Mouse (Mus musculus): Measurements from ENCODE around the gene H2afx.

DNA sequence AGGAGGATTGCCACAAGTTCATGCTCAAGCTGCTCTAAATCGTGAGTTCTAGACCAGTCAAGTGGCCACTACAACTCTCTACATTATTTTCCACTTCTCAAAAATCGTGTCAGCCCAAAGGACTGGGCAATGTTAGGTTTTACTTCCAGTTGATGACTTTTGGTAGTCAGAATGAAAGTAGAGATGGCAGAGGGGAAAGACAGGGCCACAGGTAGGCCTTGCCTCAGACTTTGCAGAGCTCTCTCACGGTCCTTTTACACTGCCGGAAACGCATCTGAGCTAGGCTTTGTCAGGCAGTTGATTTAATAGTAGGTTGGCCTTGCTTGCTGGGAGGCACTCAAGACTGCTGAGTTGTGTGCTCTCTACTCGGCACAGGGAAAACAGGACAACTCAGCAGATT, 10.3 kb upstream of the H2afx start:
- TF ChIP-seq CEBPB (IDR thresholded peaks at IDR 0.05; ENCODE audit: low read depth), result no peak
- TF ChIP-seq CTCF (IDR thresholded peaks at IDR 0.05; ENCODE audit: control insufficient read depth, insufficient read depth, insufficient read length), result no peak
- no peak for TF ChIP-seq MYOD1 (IDR thresholded peaks at IDR 0.05; ENCODE audit: control insufficient read depth, insufficient read length, low read depth)
- TF ChIP-seq MAX (IDR thresholded peaks at IDR 0.05), result no peak
- TF ChIP-seq MYOG (IDR thresholded peaks at IDR 0.05; ENCODE audit: control insufficient read depth, extremely low read depth, insufficient read length), result no peak
- no peak for TF ChIP-seq USF1 (IDR thresholded peaks at IDR 0.05; ENCODE audit: low read depth)

Data from C2C12 (cell line).